Mouse (Mus musculus): Measurements from ENCODE around the gene Gm20547. TPM values are rescaled to one million over a fixed set of nuclear protein-coding genes. Genes with fewer than 3 reads are reported as not detected.
A peak's percentile ranks its signal among the peaks of the same experiment; 100 is the strongest.

Gene Gm20547
- polyA plus RNA-seq, 1 experiment, result not detected

- no peaks in the 10 kb centered on the region for H3K9me3 ChIP-seq (replicated peaks; ENCODE audit: control insufficient read depth, insufficient read depth, low read length, poor library complexity, severe bottlenecking)
- no peaks in the 10 kb centered on the region for H3K27me3 ChIP-seq (ENCODE audit: control insufficient read depth, insufficient read depth, low read length, poor library complexity, severe bottlenecking)
- H3K27ac ChIP-seq (ENCODE audit: insufficient read depth, low read length), result no peak overlapping the region
- peak overlapping the region; percentile 96 for H3K4me3 ChIP-seq (ENCODE audit: low read depth, low read length)
- peak overlapping the region; percentile 94 for H3K9ac ChIP-seq (ENCODE audit: low read depth, poor library complexity, severe bottlenecking)
- H3K36me3 ChIP-seq (ENCODE audit: control insufficient read depth, insufficient read depth, low read length, poor library complexity, severe bottlenecking), result no peaks in the 10 kb centered on the region
- no peak for TF ChIP-seq CTCF (IDR thresholded peaks at IDR 0.05; ENCODE audit: low read depth, low read length)
- no peak for TF ChIP-seq EP300 (IDR thresholded peaks at IDR 0.05; ENCODE audit: insufficient read depth, low read depth, low read length)
- no peak for TF ChIP-seq POLR2A (IDR thresholded peaks at IDR 0.05; ENCODE audit: insufficient read depth, low read length)
- no peaks in the 10 kb centered on the region for H3K4me1 ChIP-seq (ENCODE audit: control insufficient read depth, insufficient read depth, low read length)
Measured at GRCm38 (mm10) chr17:34898706-34899052, 16.8 kb upstream of the Gm20547 start.

DNA sequence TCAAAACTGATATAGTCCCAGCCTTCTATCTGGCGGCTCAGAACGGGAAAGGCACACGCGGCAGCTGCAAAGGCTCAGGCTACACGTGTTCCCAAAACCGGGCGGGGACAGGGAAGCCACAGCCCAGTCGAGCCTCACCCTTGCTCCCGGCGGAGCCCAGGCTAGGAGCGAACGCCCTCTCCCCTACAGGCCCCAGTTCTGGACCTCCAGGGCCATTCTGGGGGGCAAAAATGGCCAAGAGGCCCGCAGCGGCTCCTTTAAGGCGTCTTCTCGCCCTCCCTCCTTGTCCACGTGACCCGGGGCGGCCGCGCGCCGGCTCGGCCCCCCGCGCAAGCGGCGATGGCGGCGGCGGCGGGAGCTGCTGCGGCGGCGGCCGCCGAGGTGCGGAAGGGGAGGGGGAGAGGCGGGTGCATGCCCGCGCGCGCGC lies 16.3 kb upstream of the Gm20547 start, which contains the start of the genes C2 and Ehmt2:
C2 (minus strand) TSS at position 106 of the 427 bp plus-strand sequence.
Ehmt2 (plus strand) TSS at position 310 of the 427 bp plus-strand sequence.
- Histone ChIP-seq H3K4me1 (ENCODE audit: control insufficient read depth, insufficient read depth, low read length) (peaks cover under 1% of the 10 kb centered on the region), H3K9ac (ENCODE audit: low read depth, poor library complexity, severe bottlenecking) (peak within 1 kb of the TSS; percentile 94), H3K27me3 (ENCODE audit: control insufficient read depth, insufficient read depth, low read length, poor library complexity, severe bottlenecking) (no peaks in the 10 kb centered on the region), H3K27ac (ENCODE audit: insufficient read depth, low read length) (peak within 1 kb of the TSS; percentile 7), H3K4me3 (ENCODE audit: low read depth, low read length) (peak within 1 kb of the TSS; percentile 96), H3K9me3 (replicated peaks; ENCODE audit: control insufficient read depth, insufficient read depth, low read length, poor library complexity, severe bottlenecking) (no peaks in the 10 kb centered on the region), H3K36me3 (ENCODE audit: control insufficient read depth, insufficient read depth, low read length, poor library complexity, severe bottlenecking) (no peaks in the 10 kb centered on the region)
- no peak for TF ChIP-seq EP300 (IDR thresholded peaks at IDR 0.05; ENCODE audit: insufficient read depth, low read depth, low read length)
- no peak for TF ChIP-seq CTCF (IDR thresholded peaks at IDR 0.05; ENCODE audit: low read depth, low read length)
- TF ChIP-seq POLR2A (IDR thresholded peaks at IDR 0.05; ENCODE audit: insufficient read depth, low read length), result no peak

DNA sequence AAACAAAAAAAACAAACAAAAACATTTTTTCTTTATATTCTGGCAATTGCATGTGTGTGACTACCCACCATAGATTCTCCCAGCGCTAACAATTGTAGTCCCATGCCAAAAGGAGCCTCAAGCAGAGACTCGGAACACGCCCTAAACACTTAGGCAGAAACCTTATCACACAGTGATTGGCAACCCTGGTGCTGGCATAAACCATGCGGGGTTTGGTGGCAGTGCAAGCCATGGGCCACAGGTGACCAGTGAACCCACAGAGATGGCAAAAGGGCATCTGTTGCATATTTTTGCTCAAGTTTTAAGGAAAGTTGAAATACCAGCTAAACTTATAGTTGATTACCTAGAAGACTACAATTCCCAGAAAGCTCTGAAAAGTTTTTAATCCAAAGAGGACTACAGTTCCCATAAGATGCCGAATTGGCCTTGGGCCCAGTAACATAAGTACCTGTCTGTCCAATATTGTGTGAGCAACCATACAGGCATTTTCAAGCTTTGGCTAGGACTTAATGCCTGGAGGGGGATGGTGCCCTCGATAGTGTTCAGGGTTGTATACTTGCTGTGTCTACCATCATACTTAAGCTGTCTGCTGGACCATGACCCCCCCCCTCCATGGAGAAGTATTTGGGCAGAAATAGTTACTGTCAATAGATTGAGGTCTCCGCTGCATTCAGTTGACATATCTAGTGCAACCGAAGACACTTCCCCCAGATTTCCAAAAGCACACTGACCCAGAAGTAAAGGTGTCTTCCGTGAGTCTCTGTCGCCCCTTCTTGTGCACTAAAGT lies 15.7 kb upstream of the Gm20547 start:
- H3K27me3 ChIP-seq (ENCODE audit: control insufficient read depth, insufficient read depth, low read length, poor library complexity, severe bottlenecking), result no peaks in the 10 kb centered on the region
- H3K27ac ChIP-seq (ENCODE audit: insufficient read depth, low read length), result peak overlapping the region; percentile 7
- H3K4me3 ChIP-seq (ENCODE audit: low read depth, low read length), result peak overlapping the region; percentile 96
- H3K36me3 ChIP-seq (ENCODE audit: control insufficient read depth, insufficient read depth, low read length, poor library complexity, severe bottlenecking), result no peaks in the 10 kb centered on the region
- H3K9me3 ChIP-seq (replicated peaks; ENCODE audit: control insufficient read depth, insufficient read depth, low read length, poor library complexity, severe bottlenecking), result no peaks in the 10 kb centered on the region
- H3K9ac ChIP-seq (ENCODE audit: low read depth, poor library complexity, severe bottlenecking), result peak overlapping the region; percentile 94
- H3K4me1 ChIP-seq (ENCODE audit: control insufficient read depth, insufficient read depth, low read length), result peaks cover 2% of the 10 kb centered on the region
- TF ChIP-seq EP300 (IDR thresholded peaks at IDR 0.05; ENCODE audit: insufficient read depth, low read depth, low read length) (no peak), POLR2A (IDR thresholded peaks at IDR 0.05; ENCODE audit: insufficient read depth, low read length) (no peak), CTCF (IDR thresholded peaks at IDR 0.05; ENCODE audit: low read depth, low read length) (no peak)

- Histone ChIP-seq H3K4me1 (ENCODE audit: control insufficient read depth, insufficient read depth, low read length) (peaks cover 2% of the 10 kb centered on the region), H3K4me3 (ENCODE audit: low read depth, low read length) (peak overlapping the region; percentile 7; the same call in 1 of the 2 replicates), H3K9me3 (replicated peaks; ENCODE audit: control insufficient read depth, insufficient read depth, low read length, poor library complexity, severe bottlenecking) (no peaks in the 10 kb centered on the region), H3K36me3 (ENCODE audit: control insufficient read depth, insufficient read depth, low read length, poor library complexity, severe bottlenecking) (no peaks in the 10 kb centered on the region), H3K27me3 (ENCODE audit: control insufficient read depth, insufficient read depth, low read length, poor library complexity, severe bottlenecking) (no peaks in the 10 kb centered on the region), H3K9ac (ENCODE audit: low read depth, poor library complexity, severe bottlenecking) (no peak overlapping the region), H3K27ac (ENCODE audit: insufficient read depth, low read length) (no peak overlapping the region)
- TF ChIP-seq POLR2A (IDR thresholded peaks at IDR 0.05; ENCODE audit: insufficient read depth, low read length) (peak; percentile 14), EP300 (IDR thresholded peaks at IDR 0.05; ENCODE audit: insufficient read depth, low read depth, low read length) (no peak)
Measured at GRCm38 (mm10) chr17:34896366-34896765, 14.5 kb upstream of the Gm20547 start.

- H3K27me3 ChIP-seq (ENCODE audit: control insufficient read depth, insufficient read depth, low read length, poor library complexity, severe bottlenecking), result no peaks in the 10 kb centered on the region
- peak overlapping the region; percentile 59 for H3K4me3 ChIP-seq (ENCODE audit: low read depth, low read length)
- peaks cover 2% of the 10 kb centered on the region for H3K4me1 ChIP-seq (ENCODE audit: control insufficient read depth, insufficient read depth, low read length)
- no peaks in the 10 kb centered on the region for H3K9me3 ChIP-seq (replicated peaks; ENCODE audit: control insufficient read depth, insufficient read depth, low read length, poor library complexity, severe bottlenecking)
- H3K9ac ChIP-seq (ENCODE audit: low read depth, poor library complexity, severe bottlenecking), result no peak overlapping the region
- no peaks in the 10 kb centered on the region for H3K36me3 ChIP-seq (ENCODE audit: control insufficient read depth, insufficient read depth, low read length, poor library complexity, severe bottlenecking)
- no peak overlapping the region for H3K27ac ChIP-seq (ENCODE audit: insufficient read depth, low read length)
- TF ChIP-seq CTCF (IDR thresholded peaks at IDR 0.05; ENCODE audit: low read depth, low read length) (no peak), EP300 (IDR thresholded peaks at IDR 0.05; ENCODE audit: insufficient read depth, low read depth, low read length) (no peak), POLR2A (IDR thresholded peaks at IDR 0.05; ENCODE audit: insufficient read depth, low read length) (no peak)
Measured at GRCm38 (mm10) chr17:34895724-34896123, 13.9 kb upstream of the Gm20547 start.
